Mouse (Mus musculus) ES-E14 (cell line): ENCODE data around the gene Cd3eap. TPM values are rescaled to one million over a fixed set of nuclear protein-coding genes. Genes with fewer than 3 reads are reported as not detected.

Source experiments
- DNase-seq: peaks from one replicate; pipeline ENCODE4 v3.0.0-alpha.2; 2013; ENCODE audit warnings: low read depth, low spot score
- H3K27ac ChIP-seq: 2 replicates; pipeline ENCODE4 v1.5.1; 2012; ENCODE audit warnings: low read depth, mild to moderate bottlenecking, low read length, moderate library complexity, mixed read lengths; ENCODE audit not compliant: poor library complexity, insufficient read depth, severe bottlenecking
- H3K36me3 ChIP-seq: 2 replicates; pipeline ENCODE4 v1.6.1; 2012; ENCODE audit warnings: mild to moderate bottlenecking, low read length, moderate library complexity, mixed read lengths; ENCODE audit not compliant: control insufficient read depth, poor library complexity, insufficient read depth, severe bottlenecking
- H3K4me1 ChIP-seq, 2 experiments: fragments of 150-350 bp in 1 of 2; sonication (generic) in 1 of 2; 2 replicates each; pipeline ENCODE4 v1.6.1; 2012; ENCODE audit warnings: low read length in 2 of 2, mild to moderate bottlenecking in 1 of 2, mixed read lengths in 1 of 2; ENCODE audit not compliant: control insufficient read depth in 2 of 2, insufficient read depth in 2 of 2, poor library complexity in 1 of 2
- H3K4me3 ChIP-seq, 2 experiments: fragments of 150-350 bp in 1 of 2; sonication (generic) in 1 of 2; 2 replicates each; pipeline ENCODE4 v1.5.1; 2012; ENCODE audit warnings: low read length in 2 of 2, low read depth in 1 of 2, mild to moderate bottlenecking in 1 of 2, mixed read lengths in 1 of 2; ENCODE audit not compliant: insufficient read depth in 1 of 2, poor library complexity in 1 of 2, severe bottlenecking in 1 of 2
- H3K9ac ChIP-seq: 2 replicates; pipeline ENCODE4 v1.6.1; 2012; ENCODE audit warnings: low read depth, mild to moderate bottlenecking, low read length, mixed read lengths; ENCODE audit not compliant: poor library complexity, insufficient read depth, severe bottlenecking
- H3K9me3 ChIP-seq: fragments of 150-350 bp; sonication (generic); 2 replicates; pipeline ENCODE4 v1.6.1; 2012; ENCODE audit warnings: low read depth, mild to moderate bottlenecking, low read length; ENCODE audit not compliant: control insufficient read depth, insufficient read depth
- CHD2 ChIP-seq: IDR thresholded peaks from 2 replicates; pipeline ENCODE4 v1.6.1; 2014; ENCODE audit warnings: mild to moderate bottlenecking, low read depth, low read length, inconsistent platforms
- HCFC1 ChIP-seq: IDR thresholded peaks from 2 replicates; pipeline ENCODE4 v1.6.1; 2012; ENCODE audit warnings: low read length, inconsistent platforms, borderline replicate concordance; ENCODE audit not compliant: insufficient read depth
- MAFK ChIP-seq: IDR thresholded peaks from 2 replicates; pipeline ENCODE4 v1.6.1; 2014; ENCODE audit warnings: mild to moderate bottlenecking, low read depth, low read length, inconsistent platforms; ENCODE audit not compliant: insufficient read depth
- ZC3H11A ChIP-seq: IDR thresholded peaks from 2 replicates; pipeline ENCODE4 v1.6.1; 2012; ENCODE audit warnings: low read depth, mild to moderate bottlenecking, inconsistent platforms, low read length, borderline replicate concordance
- ZNF384 ChIP-seq: IDR thresholded peaks from 2 replicates; pipeline ENCODE4 v1.6.1; 2012; ENCODE audit warnings: low read depth, low read length, inconsistent platforms
- in situ Hi-C, 2 experiments: fragments of 600-800 bp; cut with MboI; formaldehyde crosslinking; loops; one replicate each; pipeline ENCODE4 v1.15.1; 2025; ENCODE audit warnings: low sequenced_read_pairs in 2 of 2, inconsistent platforms in 1 of 2; ENCODE audit not compliant: unreplicated experiment in 2 of 2
- total RNA-seq: library from RNA; depleted of rRNA; stranded (reverse); fragments of 300-350 nt; gene quantifications from 2 replicates; pipeline ENCODE4 v1.2.3, GENCODE M21; 2012

The Cd3eap gene
- total RNA-seq, 1 experiment, result 26.7 TPM

- DNase-seq, result no peak
- Histone ChIP-seq H3K27ac (no peak overlapping the region), H3K36me3 (no peaks in the 10 kb centered on the region), H3K9ac (peak overlapping the region; percentile 64; the same call in 1 of the 2 replicates), H3K4me1 (peaks cover 4 to 19% of the 10 kb centered on the region in 2 experiments; a peak in 3 of 4 replicates), H3K4me3 (peak overlapping the region; percentile 49 to 61; a peak in 3 of 4 replicates), H3K9me3 (no peaks in the 10 kb centered on the region)
- TF ChIP-seq HCFC1, result no peak
- TF ChIP-seq MAFK, result no peak
- no peak for TF ChIP-seq CHD2
- TF ChIP-seq ZC3H11A, result no peak
- no peak for TF ChIP-seq ZNF384
- in situ Hi-C loops, result no loop called here
These were observed 16.7 kb downstream of the Cd3eap start for GRCm38 (mm10) chr7:19342481-19343027.

GRCm38 (mm10) chr7:19341761-19342409 is 17.4 kb downstream of the Cd3eap start:
- Histone ChIP-seq H3K9ac (peak overlapping the region; percentile 64; the same call in 1 of the 2 replicates), H3K4me1 (peaks cover 4 to 19% of the 10 kb centered on the region in 2 experiments; a peak in 3 of 4 replicates), H3K27ac (no peak overlapping the region), H3K36me3 (no peaks in the 10 kb centered on the region), H3K9me3 (no peaks in the 10 kb centered on the region), H3K4me3 (peak overlapping the region; percentile 49 to 61)
- no peak for DNase-seq
- in situ Hi-C loops, result no loop called here
- TF ChIP-seq MAFK, result no peak

- Histone ChIP-seq H3K4me3 (no peak overlapping the region), H3K4me1 (peaks cover 4 to 19% of the 10 kb centered on the region in 2 experiments; a peak in 3 of 4 replicates), H3K27ac (no peak overlapping the region), H3K9ac (no peak overlapping the region), H3K9me3 (no peaks in the 10 kb centered on the region), H3K36me3 (no peaks in the 10 kb centered on the region)
- in situ Hi-C loops, result no loop called here
- no peak for TF ChIP-seq CHD2
- TF ChIP-seq ZNF384, result no peak
- TF ChIP-seq HCFC1, result no peak
- TF ChIP-seq MAFK, result no peak
- no peak for TF ChIP-seq ZC3H11A
- no peak for DNase-seq
These were observed 18.0 kb downstream of the Cd3eap start for GRCm38 (mm10) chr7:19341250-19341649.

- H3K27ac ChIP-seq, result no peak overlapping the region
- no peak overlapping the region for H3K9ac ChIP-seq
- H3K9me3 ChIP-seq, result no peaks in the 10 kb centered on the region
- no peak overlapping the region for H3K4me3 ChIP-seq
- DNase-seq, result no peak
- TF ChIP-seq HCFC1 (no peak), ZNF384 (no peak), CHD2 (no peak), MAFK (no peak), ZC3H11A (no peak)
- in situ Hi-C loops, result no loop called here
- H3K4me1 ChIP-seq, result peaks cover 1 to 16% of the 10 kb centered on the region in 2 experiments; a peak in 2 of 4 replicates
- H3K36me3 ChIP-seq, result no peaks in the 10 kb centered on the region
These were observed 20.7 kb downstream of the Cd3eap start for GRCm38 (mm10) chr7:19338596-19338995.
